Mouse (Mus musculus): ENCODE data around the gene Polg2.
"Not testable (repeated sequence)": the region's sequence is repeated elsewhere in the genome, so short reads cannot be mapped to it uniquely, and the experiment has no call there.

DNA sequence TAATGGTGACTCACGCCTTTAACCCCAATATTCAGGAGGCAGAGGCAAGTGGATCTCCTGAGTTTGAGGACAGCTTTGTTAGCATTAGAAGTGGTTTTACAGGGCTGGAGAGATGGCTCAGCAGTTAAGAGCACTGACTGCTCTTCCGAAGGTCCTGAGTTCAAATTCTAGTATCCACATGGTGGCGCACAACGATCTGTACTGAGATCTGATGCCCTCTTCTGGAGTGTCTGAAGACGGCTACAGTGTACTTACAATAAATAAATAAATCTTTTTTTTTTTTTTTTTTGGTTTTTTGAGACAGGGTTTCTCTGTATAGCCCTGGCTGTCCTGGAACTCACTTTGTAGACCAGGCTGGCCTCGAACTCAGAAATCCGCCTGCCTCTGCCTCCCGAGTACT is 38.6 kb downstream of the Polg2 start:
- TF ChIP-seq MAZ (IDR thresholded peaks at IDR 0.05; ENCODE audit: low read depth, low read length); POLR2A (IDR thresholded peaks at IDR 0.05; ENCODE audit: low read depth, low read length); JUND (conservative IDR thresholded peaks at IDR 0.05; ENCODE audit: low read depth, low read length); HCFC1 (IDR thresholded peaks at IDR 0.05; ENCODE audit: low read depth, low read length); USF1 (IDR thresholded peaks at IDR 0.05; ENCODE audit: low read depth, low read length); BHLHE40 (IDR thresholded peaks at IDR 0.05; ENCODE audit: low read depth, low read length); POLR2AphosphoS2 (IDR thresholded peaks at IDR 0.05; ENCODE audit: low read depth, low read length); NRF1 (IDR thresholded peaks at IDR 0.05; ENCODE audit: low read depth, low read length); ZC3H11A (IDR thresholded peaks at IDR 0.05; ENCODE audit: low read depth, low read length); USF2 (conservative IDR thresholded peaks at IDR 0.05; ENCODE audit: low read depth, low read length); EP300 (IDR thresholded peaks at IDR 0.05; ENCODE audit: low read length): not testable (repeated sequence)
- TF ChIP-seq CTCF (conservative IDR thresholded peaks at IDR 0.05 in 1 of 2, IDR thresholded peaks at IDR 0.05 in 1 of 2; ENCODE audit: low read depth in 2 of 2, low read length in 2 of 2): peak in 1 of 2 experiments; percentile 62; a peak in 2 of 4 replicates
- peak; percentile 35 for TF ChIP-seq SMC3 (IDR thresholded peaks at IDR 0.05; ENCODE audit: low read depth, low read length)
